Mouse (Mus musculus) embryonic facial prominence, embryonic 11.5 days (tissue): ENCODE data around the gene Gng11. TPM values are rescaled to one million over a fixed set of nuclear protein-coding genes. Genes with fewer than 3 reads are reported as not detected.

Experiments
- ATAC-seq: fragments of 200-750 bp; cut with Nextera tagmentation; replicated peaks from 2 replicates; pipeline ENCODE4 v1.8.0; 2017; ENCODE audit warnings: low read depth; ENCODE audit not compliant: insufficient number of reproducible peaks, low FRiP score, low TSS enrichment
- DNase-seq: peaks from one replicate; pipeline ENCODE4 v3.0.0-alpha.2; 2015; ENCODE audit warnings: low spot score
- H3K27ac ChIP-seq: fragments of 300-500 bp; sonication (generic); replicated peaks from 2 replicates; pipeline ENCODE4 v1.5.1; 2014; ENCODE audit warnings: mild to moderate bottlenecking, low read depth, low read length, control low read depth
- H3K27me3 ChIP-seq: fragments of 300-500 bp; sonication (generic); 2 replicates; pipeline ENCODE4 v1.6.1; 2014; ENCODE audit warnings: mild to moderate bottlenecking, low read length, moderate library complexity, mixed read lengths; ENCODE audit not compliant: control insufficient read depth, insufficient read depth
- H3K36me3 ChIP-seq: fragments of 300-500 bp; sonication (generic); replicated peaks from 2 replicates; pipeline ENCODE4 v1.6.1; 2014; ENCODE audit warnings: low read depth, mild to moderate bottlenecking, low read length, moderate library complexity, mixed read lengths; ENCODE audit not compliant: control insufficient read depth, insufficient read depth
- H3K4me1 ChIP-seq: fragments of 300-500 bp; sonication (generic); 2 replicates; pipeline ENCODE4 v1.6.1; 2014; ENCODE audit warnings: low read length, mixed read lengths; ENCODE audit not compliant: control insufficient read depth, insufficient read depth
- H3K4me2 ChIP-seq: fragments of 300-500 bp; sonication (generic); 2 replicates; pipeline ENCODE4 v1.6.1; 2014; ENCODE audit warnings: low read depth, mild to moderate bottlenecking, control low read depth, low read length, moderate library complexity
- H3K4me3 ChIP-seq: fragments of 300-500 bp; sonication (generic); 2 replicates; pipeline ENCODE4 v1.5.1; 2014; ENCODE audit warnings: low read depth, low read length, control low read depth
- H3K9ac ChIP-seq: fragments of 300-500 bp; sonication (generic); replicated peaks from 2 replicates; pipeline ENCODE4 v1.6.1; 2014; ENCODE audit warnings: mild to moderate bottlenecking, control low read depth, low read length
- H3K9me3 ChIP-seq: fragments of 300-500 bp; sonication (generic); replicated peaks from 2 replicates; pipeline ENCODE4 v1.6.1; 2016; ENCODE audit warnings: mild to moderate bottlenecking, low read length, inconsistent platforms, mixed read lengths; ENCODE audit not compliant: control insufficient read depth
- WGBS: fragments of 180-500 bp; shearing (Covaris S2); extraction: QIAGEN DNeasy Blood & Tissue Kit; methylation state at CpG from one replicate; pipeline ENCODE4 v1.1.7; 2014; 5-methylcytosine and 5-hydroxymethylcytosine counted together
- polyA plus RNA-seq: library from polyadenylated mRNA; unstranded; fragments of >200 nt; fragmentation: Nextera tagmentation; extraction: Ambion mirVana; gene quantifications from 2 replicates; pipeline ENCODE4 v1.2.1, GENCODE M21; 2014

Gene Gng11
- polyA plus RNA-seq, 1 experiment from 2014 or later, result 62.7 TPM

GRCm38 (mm10) chr6:4030956-4031355 is 27.3 kb downstream of the Gng11 start:
- 79% methylated on average over 3 of the region's 3 CpGs for WGBS
- no peaks in the 10 kb centered on the region for H3K4me1 ChIP-seq
- no peak for ATAC-seq

DNA sequence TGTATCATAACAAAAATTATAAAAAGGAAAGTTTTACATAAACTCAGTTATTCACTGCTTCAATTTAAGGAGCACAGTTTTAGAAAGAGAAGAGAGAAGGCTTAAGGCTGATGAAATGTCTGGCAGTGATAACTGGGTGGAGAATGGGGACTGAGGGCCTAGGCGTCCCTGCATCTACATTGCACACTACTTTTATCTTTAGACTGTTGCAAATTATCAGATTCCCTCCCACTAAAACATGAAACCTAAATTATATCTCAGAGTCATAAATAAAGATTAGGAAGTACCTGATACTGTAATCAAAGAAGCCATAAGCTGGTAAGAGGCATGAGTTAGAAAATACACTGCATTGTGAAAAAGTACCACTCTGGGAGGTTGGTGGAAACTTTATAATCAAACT is 38.1 kb downstream of the Gng11 start:
- DNase-seq (no peak), ATAC-seq (no peak)
- Histone ChIP-seq H3K4me1 (no peaks in the 10 kb centered on the region), H3K36me3 (no peaks in the 10 kb centered on the region), H3K9me3 (no peaks in the 10 kb centered on the region), H3K4me3 (no peak overlapping the region), H3K27ac (no peak overlapping the region), H3K4me2 (no peak overlapping the region), H3K27me3 (no peaks in the 10 kb centered on the region), H3K9ac (no peak overlapping the region)
- whole genome bisulfite sequencing, result 77% methylated on average over 1 of the region's 1 CpGs

More at GRCm38 (mm10) chr6:4030956-4031355, 27.3 kb downstream of the Gng11 start:
- H3K4me2 ChIP-seq, result no peak overlapping the region
- H3K9me3 ChIP-seq, result no peaks in the 10 kb centered on the region
- H3K36me3 ChIP-seq, result no peaks in the 10 kb centered on the region
- no peak for DNase-seq
- H3K27ac ChIP-seq, result no peak overlapping the region
- H3K27me3 ChIP-seq, result no peaks in the 10 kb centered on the region
- no peak overlapping the region for H3K9ac ChIP-seq
- H3K4me3 ChIP-seq, result no peak overlapping the region

- H3K27ac ChIP-seq, result no peak overlapping the region
- ATAC-seq (no peak), DNase-seq (no peak)
- no peaks in the 10 kb centered on the region for H3K36me3 ChIP-seq
- 95% methylated on average over 1 of the region's 1 CpGs for WGBS
- H3K9me3 ChIP-seq, result no peaks in the 10 kb centered on the region
- H3K4me2 ChIP-seq, result no peak overlapping the region
- H3K9ac ChIP-seq, result no peak overlapping the region
- no peaks in the 10 kb centered on the region for H3K4me1 ChIP-seq
- no peak overlapping the region for H3K4me3 ChIP-seq
- no peaks in the 10 kb centered on the region for H3K27me3 ChIP-seq
Measured at GRCm38 (mm10) chr6:4047200-4047599, 43.5 kb downstream of the Gng11 start.

GRCm38 (mm10) chr6:4052843-4053242 is 49.1 kb downstream of the Gng11 start:
- Histone ChIP-seq H3K9me3 (no peaks in the 10 kb centered on the region), H3K27me3 (no peaks in the 10 kb centered on the region), H3K9ac (no peak overlapping the region), H3K4me2 (no peak overlapping the region), H3K36me3 (no peaks in the 10 kb centered on the region), H3K4me3 (no peak overlapping the region), H3K27ac (no peak overlapping the region), H3K4me1 (no peaks in the 10 kb centered on the region)
- 37% methylated on average over 1 of the region's 1 CpGs for WGBS
- ATAC-seq (no peak), DNase-seq (no peak)

DNA sequence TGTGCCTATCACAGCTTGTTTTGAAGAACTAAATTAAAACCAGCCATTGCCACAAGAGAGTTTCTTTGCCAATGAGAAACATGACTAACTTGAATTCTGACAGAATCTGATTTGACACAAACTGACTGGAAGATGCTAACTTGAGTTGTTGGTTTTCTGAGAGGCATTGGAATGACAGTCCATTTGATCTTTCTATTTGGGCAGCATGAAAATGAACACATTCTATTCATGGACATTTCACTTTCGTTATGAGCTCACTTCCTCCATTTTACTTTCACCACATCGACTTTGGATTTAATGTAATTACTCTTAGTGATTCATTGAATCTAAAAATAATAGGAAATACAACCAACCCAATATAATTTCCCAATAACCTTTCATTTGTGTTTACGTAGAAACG is 50.7 kb downstream of the Gng11 start:
- peak; percentile 40 for DNase-seq
- Histone ChIP-seq H3K36me3 (no peaks in the 10 kb centered on the region), H3K27me3 (no peaks in the 10 kb centered on the region), H3K27ac (no peak overlapping the region), H3K4me2 (no peak overlapping the region), H3K9me3 (no peaks in the 10 kb centered on the region), H3K4me1 (no peaks in the 10 kb centered on the region), H3K9ac (no peak overlapping the region), H3K4me3 (no peak overlapping the region)
- WGBS, result 80% methylated on average over 4 of the region's 4 CpGs
- ATAC-seq, result no peak

Other genes starting within 250 kb of the Gng11 start
- 0.49 and 0.64 TPM in 2 replicates for gene Calcr, start 239.2 kb upstream of the Gng11 start, polyA plus RNA-seq
- 1.2 and 1.4 TPM in 2 replicates for gene Tfpi2, start 15.0 kb upstream of the Gng11 start, polyA plus RNA-seq
- not detected in 2 replicates for gene Gngt1, start 10.1 kb upstream of the Gng11 start, polyA plus RNA-seq
- 73.9 and 83.5 TPM in 2 replicates for gene Bet1, start 83.1 kb downstream of the Gng11 start, polyA plus RNA-seq